Comparison of ENCODE assay signal across 8 mouse cellular contexts in the genomic region with DNA sequence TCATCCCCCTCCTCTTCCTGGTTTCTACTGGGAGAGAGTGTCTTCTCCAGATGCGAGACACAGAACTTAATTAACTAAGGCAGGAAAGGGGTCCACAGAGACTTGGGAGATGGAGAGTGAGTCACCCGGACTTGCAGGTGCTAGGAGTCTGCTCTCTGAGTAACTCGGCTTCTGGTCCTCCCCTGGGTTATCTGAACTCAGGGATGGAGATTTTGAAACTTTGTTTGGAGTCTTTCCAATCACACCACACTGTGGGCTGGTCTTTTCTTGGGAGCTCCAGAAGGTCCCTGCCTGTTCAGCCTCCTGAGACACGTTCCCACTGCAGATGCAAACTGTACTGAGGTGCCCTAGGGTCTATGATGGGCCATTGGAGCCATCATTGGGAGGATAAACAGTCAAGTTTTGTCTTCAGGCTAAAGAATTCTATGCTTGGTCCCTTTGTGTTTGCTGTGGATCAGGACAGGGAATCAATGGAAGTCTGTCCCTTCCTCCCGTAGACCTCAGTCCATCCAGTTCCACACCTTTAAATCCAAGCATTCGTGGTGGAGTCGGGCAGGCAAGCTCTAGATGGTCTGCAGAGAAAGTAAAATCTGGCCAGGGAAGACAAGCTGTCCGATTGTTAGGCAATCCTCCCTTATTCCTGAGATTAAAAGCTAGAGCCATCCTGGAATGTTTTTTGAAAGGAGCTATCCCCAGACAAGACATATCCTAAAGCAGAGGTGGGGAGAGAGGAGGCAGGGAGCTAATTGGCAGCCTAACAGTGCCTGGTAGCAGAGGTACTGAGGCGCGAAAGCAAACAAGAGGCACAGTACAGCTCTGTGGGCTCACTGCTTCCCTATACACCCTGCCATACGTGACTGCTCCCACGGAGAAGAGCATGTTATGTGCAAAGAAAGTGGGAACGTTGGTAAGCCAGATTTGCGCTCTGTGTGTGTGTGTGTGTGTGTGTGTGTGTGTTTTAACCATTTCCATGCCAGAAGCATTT. TPM values are rescaled to one million over a fixed set of nuclear protein-coding genes. Genes with fewer than 3 reads are reported as not detected.
DNase-seq lines count a peak whose midpoint lies in the region; ATAC-seq and TF ChIP-seq lines count a peak whose summit lies in the region.

No protein-coding gene starts in this region.

- peaks cover 7% of the 10 kb centered on the region; the same call in 1 of the 2 replicates for H3K4me1 ChIP-seq in liver, adult 2 months (ENCODE audit: control insufficient read depth, insufficient read depth, low read length)
- H3K4me1 ChIP-seq in embryonic fibroblast, embryonic 13.5 days (ENCODE audit: control insufficient read depth, insufficient read depth, low read length) = 0 out of 2 replicates have a peak, but pooled peaks cover 2% of the 10 kb centered on the region
- peaks cover 7% of the 10 kb centered on the region; the same call in 1 of the 2 replicates for H3K4me1 ChIP-seq in intestine, embryonic 14.5 days (replicated peaks; ENCODE audit: control insufficient read depth, insufficient read depth, low read length)
- no peaks in the 10 kb centered on the region for H3K4me1 ChIP-seq in midbrain, embryonic 11.5 days (ENCODE audit: control insufficient read depth, insufficient read depth, low read length)

- H3K79me2 ChIP-seq in liver, adult 2 months (ENCODE audit: control insufficient read depth, insufficient read depth, low read length) = no peaks in the 10 kb centered on the region

- peak; percentile 30 for DNase-seq in liver, adult 2 months (ENCODE audit: extremely low read depth, low read depth, low spot score)
- DNase-seq in liver = no peak
- peak; percentile 63 for DNase-seq in intestine, embryonic 14.5 days (ENCODE audit: low spot score)
- peak; percentile 87 for DNase-seq in midbrain, embryonic 11.5 days (ENCODE audit: low spot score, missing footprints)
- DNase-seq in adrenal gland, adult 8-10 months = no peak
- no peak for DNase-seq in adrenal gland, adult 18-20 months (ENCODE audit: low spot score in 2 of 2)

- H3K9ac ChIP-seq in liver, adult 2 months (ENCODE audit: low read depth, low read length) = no peak overlapping the region
- peak overlapping the region; percentile 62 for H3K9ac ChIP-seq in intestine, embryonic 14.5 days (ENCODE audit: low read length)
- H3K9ac ChIP-seq in midbrain, embryonic 11.5 days (ENCODE audit: low read length) = peak overlapping the region; percentile 75

- TF ChIP-seq CTCF in liver, adult 2 months (IDR thresholded peaks at IDR 0.05; ENCODE audit: low read depth, low read length) = no peak
- TF ChIP-seq CTCF in embryonic fibroblast, embryonic 13.5 days (IDR thresholded peaks at IDR 0.05; ENCODE audit: borderline replicate concordance, insufficient read depth, low read length) = no peak

- no peaks in the 10 kb centered on the region for H3K9me3 ChIP-seq in intestine, embryonic 14.5 days (ENCODE audit: control insufficient read depth, low read length)
- H3K9me3 ChIP-seq in midbrain, embryonic 11.5 days (ENCODE audit: control insufficient read depth, low read length) = no peaks in the 10 kb centered on the region

- peak overlapping the region; percentile 66; the same call in 1 of the 2 replicates for H3K4me3 ChIP-seq in liver, adult 2 months (ENCODE audit: insufficient read depth, low read depth, low read length)
- peak overlapping the region; percentile 44 for H3K4me3 ChIP-seq in embryonic fibroblast, embryonic 13.5 days (ENCODE audit: insufficient read depth, low read length)
- H3K4me3 ChIP-seq in intestine, embryonic 14.5 days (ENCODE audit: low read depth, low read length) = peak overlapping the region; percentile 65
- H3K4me3 ChIP-seq in midbrain, embryonic 11.5 days (ENCODE audit: low read depth, low read length) = peak overlapping the region; percentile 65

- no peaks in the 10 kb centered on the region for H3K27me3 ChIP-seq in liver, adult 2 months (ENCODE audit: control insufficient read depth, insufficient read depth, low read length)
- peaks cover 24% of the 10 kb centered on the region for H3K27me3 ChIP-seq in intestine, embryonic 14.5 days (replicated peaks; ENCODE audit: control insufficient read depth, insufficient read depth, low read length)
- peaks cover 4% of the 10 kb centered on the region; the same call in 1 of the 2 replicates for H3K27me3 ChIP-seq in midbrain, embryonic 11.5 days (ENCODE audit: control insufficient read depth, insufficient read depth, low read length)

- TF ChIP-seq POLR2A in liver, adult 2 months (IDR thresholded peaks at IDR 0.05; ENCODE audit: extremely low read depth, insufficient read depth, low read length) = no peak
- no peak for TF ChIP-seq POLR2A in embryonic fibroblast, embryonic 13.5 days (IDR thresholded peaks at IDR 0.05; ENCODE audit: low read depth, low read length)

- H3K4me2 ChIP-seq in intestine, embryonic 14.5 days (ENCODE audit: low read length) = peak overlapping the region; percentile 95
- H3K4me2 ChIP-seq in midbrain, embryonic 11.5 days = peak overlapping the region; percentile 90

- no peak for ATAC-seq in intestine, embryonic 14.5 days (replicated peaks; ENCODE audit: low FRiP score, low TSS enrichment, low read depth)
- 0 out of 2 replicates have a peak, but pooled peaks have one; percentile 38 for ATAC-seq in midbrain, embryonic 11.5 days (ENCODE audit: low FRiP score)
- ATAC-seq in erythroid progenitor cell, adult 5-6 weeks (replicated peaks; ENCODE audit: low FRiP score, poor library complexity, severe bottlenecking) = no peak

- H3K36me3 ChIP-seq in liver, adult 2 months (ENCODE audit: control insufficient read depth, insufficient read depth, low read length) = no peaks in the 10 kb centered on the region
- no peaks in the 10 kb centered on the region for H3K36me3 ChIP-seq in intestine, embryonic 14.5 days (ENCODE audit: control insufficient read depth, insufficient read depth, low read length)
- H3K36me3 ChIP-seq in midbrain, embryonic 11.5 days (ENCODE audit: control insufficient read depth, insufficient read depth, low read length) = no peaks in the 10 kb centered on the region

- 22% methylated on average over 14 of the region's 14 CpGs for WGBS in liver, adult 2 months
- WGBS in intestine, embryonic 14.5 days = 27% methylated on average over 14 of the region's 14 CpGs
- WGBS in midbrain, embryonic 11.5 days = 17% methylated on average over 14 of the region's 14 CpGs

- H3K27ac ChIP-seq in liver, adult 2 months (replicated peaks; ENCODE audit: insufficient read depth, low read depth, low read length) = no peak overlapping the region
- no peak overlapping the region for H3K27ac ChIP-seq in embryonic fibroblast, embryonic 13.5 days (ENCODE audit: insufficient read depth, low read length)
- H3K27ac ChIP-seq in intestine, embryonic 14.5 days (ENCODE audit: low read depth) = no peak overlapping the region
- H3K27ac ChIP-seq in midbrain, embryonic 11.5 days (ENCODE audit: low read depth, low read length) = no peak overlapping the region

RNA-seq across cellular contexts. Expression of a gene that starts 1.2 kb away (rescaled TPM):
- 0.87 and 1.6 TPM in 2 replicates for total RNA-seq in liver, adult 2 months (2014; rRNA removed)
- polyA plus RNA-seq in liver, adult 2 months (2012; rRNA removed) = 0.35 and 0.62 TPM in 2 replicates
- not detected in 2 replicates for polyA plus RNA-seq in embryonic fibroblast, embryonic 13.5 days (2011; ENCODE audit: insufficient read length, low read depth, missing spikeins)
- polyA plus RNA-seq in intestine, embryonic 14.5 days (2014; fragmentation: Nextera tagmentation; extraction: Ambion mirVana) = 1.7 and 2.7 TPM in 2 replicates
- polyA plus RNA-seq in midbrain, embryonic 11.5 days (2014; fragmentation: Nextera tagmentation; extraction: Ambion mirVana) = 2.3 and 2.6 TPM in 2 replicates
- total RNA-seq in erythroid progenitor cell, adult 5-6 weeks (2015; ENCODE audit: low replicate concordance) = not detected in 2 replicates
- total RNA-seq in erythroid progenitor cell, adult 5-6 weeks (2017; ENCODE audit: low replicate concordance) = not detected in 2 replicates
- 1 to 10 TPM; 2.8 to 4.5 (median 3.7) TPM for total RNA-seq in adrenal gland, adult 8-10 months (2022)
- 1 to 10 TPM; 2.1 to 2.2 TPM for total RNA-seq in adrenal gland, adult 18-20 months (2021)

RNA-seq across cellular contexts. Expression of a gene that starts 14.4 kb away (rescaled TPM):
- 8.4 and 10.1 TPM in 2 replicates for total RNA-seq in liver, adult 2 months (2014; rRNA removed)
- polyA plus RNA-seq in liver, adult 2 months (2012; rRNA removed) = 5.0 and 5.5 TPM in 2 replicates
- 35.4 and 38.0 TPM in 2 replicates for polyA plus RNA-seq in embryonic fibroblast, embryonic 13.5 days (2011; ENCODE audit: insufficient read length, low read depth, missing spikeins)
- polyA plus RNA-seq in intestine, embryonic 14.5 days (2014; fragmentation: Nextera tagmentation; extraction: Ambion mirVana) = 87.9 and 94.4 TPM in 2 replicates
- 46.2 and 49.2 TPM in 2 replicates for polyA plus RNA-seq in midbrain, embryonic 11.5 days (2014; fragmentation: Nextera tagmentation; extraction: Ambion mirVana)
- 35.2 and 41.4 TPM in 2 replicates for total RNA-seq in erythroid progenitor cell, adult 5-6 weeks (2015; ENCODE audit: low replicate concordance)
- 16.1 and 32.6 TPM in 2 replicates for total RNA-seq in erythroid progenitor cell, adult 5-6 weeks (2017; ENCODE audit: low replicate concordance)
- total RNA-seq in adrenal gland, adult 8-10 months (2022) = 10 to 100 TPM; 26.2 to 35.1 (median 29.9) TPM
- total RNA-seq in adrenal gland, adult 18-20 months (2021) = 10 to 100 TPM; 19.3 to 22.3 TPM

Comparison
In these comparisons a context has a peak if more than half of its experiments do, and no peak if none do; other contexts are left out.
1. DNase-seq: peak in liver, adult 2 months (single experiment), intestine, embryonic 14.5 days (single experiment) and midbrain, embryonic 11.5 days (single experiment); none in liver (single experiment), adrenal gland, adult 8-10 months (single experiment) and adrenal gland, adult 18-20 months (0 of 2).
2. Peak in every context shown above with its lines, with median percentiles within 50 percentile points of each other: H3K4me3 ChIP-seq.